In genomic region chr5:52051383-52052071, GRCm38 (mm10) we compare ENCODE assay signal across 8 mouse cellular contexts.
A peak's percentile ranks its signal among the peaks of the same experiment; 100 is the strongest.
DNase-seq lines count a peak whose midpoint lies in the region; ATAC-seq and TF ChIP-seq lines count a peak whose summit lies in the region.

No protein-coding gene starts in this region.

- ATAC-seq in frontal cortex, adult (ENCODE audit: low TSS enrichment), result peak; percentile 83
- peak; percentile 61 for ATAC-seq in forebrain, postnatal 0 days
- ATAC-seq in liver, postnatal 0 days, result no peak

- TF ChIP-seq EP300 in liver, postnatal 0 days (IDR thresholded peaks at IDR 0.05; ENCODE audit: low read depth), result no peak

- no peaks in the 10 kb centered on the region for H3K36me3 ChIP-seq in forebrain, postnatal 0 days (ENCODE audit: insufficient read depth)
- no peaks in the 10 kb centered on the region for H3K36me3 ChIP-seq in liver, postnatal 0 days (replicated peaks; ENCODE audit: insufficient read depth, low read length)

- intact Hi-C loops in left cerebral cortex, adult 2 months (cut with DNase I), result no loop called here

- WGBS in forebrain, postnatal 0 days, result 30% methylated on average over 10 of the region's 10 CpGs
- 61% methylated on average over 10 of the region's 10 CpGs for WGBS in liver, postnatal 0 days (ENCODE audit: insufficient replicate concordance)

- no peak for TF ChIP-seq CTCF in forebrain, postnatal 0 days (IDR thresholded peaks at IDR 0.05; ENCODE audit: low read depth)
- no peak for TF ChIP-seq CTCF in left cerebral cortex, adult 2 months (IDR thresholded peaks at IDR 0.05)
- TF ChIP-seq CTCF in liver, postnatal 0 days (IDR thresholded peaks at IDR 0.05; ENCODE audit: low read depth), result no peak

- H3K9me3 ChIP-seq in forebrain, postnatal 0 days (ENCODE audit: low read length), result no peaks in the 10 kb centered on the region
- H3K9me3 ChIP-seq in liver, postnatal 0 days (ENCODE audit: low read length), result no peaks in the 10 kb centered on the region

- H3K4me3 ChIP-seq in forebrain, postnatal 0 days (ENCODE audit: low read depth, low read length), result no peak overlapping the region
- H3K4me3 ChIP-seq in left cerebral cortex, adult 2 months, result no peak overlapping the region
- no peak overlapping the region for H3K4me3 ChIP-seq in liver, postnatal 0 days (ENCODE audit: low read depth, low read length)

- H3K4me1 ChIP-seq in forebrain, postnatal 0 days (ENCODE audit: insufficient read depth), result no peaks in the 10 kb centered on the region
- H3K4me1 ChIP-seq in liver, postnatal 0 days (ENCODE audit: insufficient read depth), result no peaks in the 10 kb centered on the region

- H3K4me2 ChIP-seq in forebrain, postnatal 0 days (ENCODE audit: low read depth), result peak overlapping the region; percentile 6; the same call in 1 of the 2 replicates
- H3K4me2 ChIP-seq in liver, postnatal 0 days (ENCODE audit: low read depth, low read length), result no peak overlapping the region

- H3K27me3 ChIP-seq in forebrain, postnatal 0 days (ENCODE audit: insufficient read depth, low read length), result no peaks in the 10 kb centered on the region
- H3K27me3 ChIP-seq in liver, postnatal 0 days (ENCODE audit: insufficient read depth, low read length), result no peaks in the 10 kb centered on the region

- DNase-seq in frontal cortex, postnatal 10 days (ENCODE audit: low spot score in 2 of 2), result no peak
- DNase-seq in NIH3T3 (ENCODE audit: low read depth), result peak; percentile 21
- DNase-seq in forebrain, postnatal 0 days, result peak; percentile 49
- peak; percentile 27 to 32 for DNase-seq in left cerebral cortex, adult 2 months (ENCODE audit: extremely low spot score in 1 of 2, low spot score in 2 of 2)
- DNase-seq in liver, postnatal 0 days, result no peak
- no peak for DNase-seq in ovary, adult 18-20 months (ENCODE audit: low spot score)
- DNase-seq in lung, postnatal 25 days (ENCODE audit: low spot score), result no peak

- H3K27ac ChIP-seq in forebrain, postnatal 0 days (ENCODE audit: low read depth, low read length), result no peak overlapping the region
- peak overlapping the region; percentile 54 for H3K27ac ChIP-seq in left cerebral cortex, adult 2 months
- H3K27ac ChIP-seq in liver, postnatal 0 days (ENCODE audit: low read depth), result no peak overlapping the region

- no peak overlapping the region for H3K9ac ChIP-seq in forebrain, postnatal 0 days
- H3K9ac ChIP-seq in liver, postnatal 0 days (replicated peaks), result no peak overlapping the region

Comparison
In these comparisons a context has a peak if more than half of its experiments do, and no peak if none do; other contexts are left out.
1. DNase-seq: peak in NIH3T3 (single experiment), forebrain, postnatal 0 days (single experiment) and left cerebral cortex, adult 2 months (2 of 2); none in frontal cortex, postnatal 10 days (0 of 2), liver, postnatal 0 days (single experiment), ovary, adult 18-20 months (single experiment) and lung, postnatal 25 days (single experiment).